Mouse (Mus musculus): ENCODE data around the gene Ubl7. TPM values are rescaled to one million over a fixed set of nuclear protein-coding genes. Genes with fewer than 3 reads are reported as not detected.

The Ubl7 gene
- 163 and 242 TPM in 2 replicates for polyA plus RNA-seq (2021; fragmentation: Nextera tagmentation)
- long read RNA-seq, experiment 1, transcript Ubl7-208 (11 exons, 1,426 nt): minor isoform, 26 of 362 reads
- long read RNA-seq, experiment 1, transcript Ubl7-201 (11 exons, 1,364 nt): major isoform, 169 of 362 reads
- long read RNA-seq, experiment 1, transcript Ubl7-209 (11 exons, 1,319 nt): minor isoform, 68 of 362 reads
- long read RNA-seq, experiment 1, partial matches to known transcripts: 15 of 362 reads
- long read RNA-seq, experiment 1, other reads (novel, unspliced or antisense): 84 of 362 reads
- long read RNA-seq, experiment 2, transcript Ubl7-209 (11 exons, 1,319 nt): minor isoform, 34 of 174 reads
- long read RNA-seq, experiment 2, transcript Ubl7-201 (11 exons, 1,364 nt): major isoform, 76 of 174 reads
- long read RNA-seq, experiment 2, partial matches to known transcripts: 35 of 174 reads
- long read RNA-seq, experiment 2, other reads (novel, unspliced or antisense): 25 of 174 reads

GRCm38 (mm10) chr9:57910254-57911160 is at the start of gene Ubl7:
Gene Ubl7, plus strand, starts transcription at chr9:57910979.

GRCm38 (mm10) chr9:57939431-57940348 is 28.9 kb downstream of the Ubl7 start, which contains the start of gene Sema7a:
Gene Sema7a, plus strand, starts transcription at chr9:57940112.

Other genes starting within 250 kb of the Ubl7 start
- not detected in 2 replicates for gene Cyp1a2, start 227.3 kb upstream of the Ubl7 start, polyA plus RNA-seq (2021; fragmentation: Nextera tagmentation)
- 0.08 and 0.15 TPM in 2 replicates for gene Cyp1a1, start 223.1 kb upstream of the Ubl7 start, polyA plus RNA-seq (2021; fragmentation: Nextera tagmentation)
- 9.0 and 10.6 TPM in 2 replicates for gene Edc3, start 202.4 kb upstream of the Ubl7 start, polyA plus RNA-seq (2021; fragmentation: Nextera tagmentation)
- 34.3 and 39.4 TPM in 2 replicates for gene Clk3, start 145.1 kb upstream of the Ubl7 start, polyA plus RNA-seq (2021; fragmentation: Nextera tagmentation)
- gene Arid3b, start 74.2 kb upstream of the Ubl7 start, polyA plus RNA-seq (2021; fragmentation: Nextera tagmentation): 2.2 and 2.8 TPM in 2 replicates
- 22.3 and 36.1 TPM in 2 replicates for gene Sema7a, start 29.1 kb downstream of the Ubl7 start, polyA plus RNA-seq (2021; fragmentation: Nextera tagmentation)
- gene Cyp11a1, start 95.4 kb downstream of the Ubl7 start, polyA plus RNA-seq (2021; fragmentation: Nextera tagmentation): 2.4 and 2.5 TPM in 2 replicates
- gene Stra6, start 152.8 kb downstream of the Ubl7 start, polyA plus RNA-seq (2021; fragmentation: Nextera tagmentation): 2.7 and 5.9 TPM in 2 replicates
- gene Ccdc33, start 207.8 kb downstream of the Ubl7 start, polyA plus RNA-seq (2021; fragmentation: Nextera tagmentation): 0.92 and 1.6 TPM in 2 replicates

Measured in left cerebral cortex, adult 6 months (tissue).